In genomic region chr12:112922541-112922940, GRCm38 (mm10) we compare ENCODE assay signal across 23 mouse cellular contexts. TPM values are rescaled to one million over a fixed set of nuclear protein-coding genes. Genes with fewer than 3 reads are reported as not detected.
DNase-seq lines count a peak whose midpoint lies in the region; ATAC-seq lines count a peak whose summit lies in the region.
"Had no signal": no experiment of that assay in that cellular context is flagged by ENCODE, and none has a peak within 500 bp of the region (broad histone marks: within the 10 kb centered on the region; RNA-seq: fewer than 3 reads in every experiment).

No protein-coding gene starts in this region.

- H3K4me3 ChIP-seq in hindbrain, embryonic 10.5 days: no peak overlapping the region
- H3K4me3 ChIP-seq in hindbrain, embryonic 14.5 days (replicated peaks; ENCODE audit: low read length): no peak overlapping the region
- H3K4me3 ChIP-seq in forebrain, embryonic 13.5 days: no peak overlapping the region
- H3K4me3 ChIP-seq: embryonic facial prominence, embryonic 13.5 days; hindbrain, embryonic 15.5 days; liver, embryonic 12.5 days; lung, embryonic 15.5 days had no signal

- H3K4me2 ChIP-seq in hindbrain, embryonic 14.5 days (replicated peaks): no peak overlapping the region
- H3K4me2 ChIP-seq in forebrain, embryonic 13.5 days: no peak overlapping the region
- H3K4me2 ChIP-seq: embryonic facial prominence, embryonic 13.5 days; hindbrain, embryonic 15.5 days; liver, embryonic 12.5 days; lung, embryonic 15.5 days had no signal

- ATAC-seq in hindbrain, embryonic 14.5 days (ENCODE audit: low FRiP score): no peak
- ATAC-seq in forebrain, embryonic 13.5 days: peak; percentile 33; the same call in 1 of the 2 replicates
- ATAC-seq: CD4-positive, CD25-positive, alpha-beta regulatory T cell, adult 4 months; liver, embryonic 12.5 days had no signal

- H3K9me3 ChIP-seq in hindbrain, embryonic 10.5 days: no peaks in the 10 kb centered on the region
- no peaks in the 10 kb centered on the region for H3K9me3 ChIP-seq in hindbrain, embryonic 14.5 days (ENCODE audit: control insufficient read depth, low read length)
- no peaks in the 10 kb centered on the region for H3K9me3 ChIP-seq in forebrain, embryonic 13.5 days (replicated peaks)
- H3K9me3 ChIP-seq: embryonic facial prominence, embryonic 13.5 days; hindbrain, embryonic 15.5 days; liver, embryonic 12.5 days; lung, embryonic 15.5 days had no signal

- WGBS in hindbrain, embryonic 10.5 days: 10% methylated on average over 3 of the region's 3 CpGs
- WGBS in hindbrain, embryonic 14.5 days: 8% methylated on average over 3 of the region's 3 CpGs
- 29% methylated on average over 3 of the region's 3 CpGs for WGBS in forebrain, embryonic 13.5 days

- DNase-seq in hindbrain, embryonic 10.5 days (ENCODE audit: low spot score): peak; percentile 49
- no peak for DNase-seq in hindbrain, embryonic 14.5 days (ENCODE audit: low spot score)
- peak; percentile 54 for DNase-seq in embryo, embryonic 10.5 days (ENCODE audit: low spot score)
- peak; percentile 58 for DNase-seq in mesoderm, embryonic 11.5 days (ENCODE audit: low read depth, low spot score)
- DNase-seq in adrenal gland, postnatal 25 days: no peak
- no peak for DNase-seq in MN1 (ENCODE audit: low spot score)
- DNase-seq in testis, postnatal 10 days (ENCODE audit: low spot score): no peak
- DNase-seq: adrenal gland, postnatal 10 days; cerebellum, adult 9-11 months; gastrocnemius, postnatal 36 days; kidney, adult 18-20 months; kidney, postnatal 36 days; left cerebral cortex, postnatal 4 days; right cerebral cortex, adult 18-20 months; thymus, postnatal 4 days had no signal

- H3K9ac ChIP-seq in hindbrain, embryonic 14.5 days: no peak overlapping the region
- H3K9ac ChIP-seq in forebrain, embryonic 13.5 days: no peak overlapping the region
- H3K9ac ChIP-seq: hindbrain, embryonic 15.5 days; liver, embryonic 12.5 days; lung, embryonic 15.5 days had no signal

- peak overlapping the region; percentile 69 for H3K27ac ChIP-seq in hindbrain, embryonic 10.5 days
- no peak overlapping the region for H3K27ac ChIP-seq in hindbrain, embryonic 14.5 days
- peak overlapping the region; percentile 14; the same call in 1 of the 2 replicates for H3K27ac ChIP-seq in forebrain, embryonic 13.5 days
- H3K27ac ChIP-seq: embryonic facial prominence, embryonic 13.5 days; hindbrain, embryonic 15.5 days; liver, embryonic 12.5 days; lung, embryonic 15.5 days had no signal

- peaks cover 44% of the 10 kb centered on the region for H3K27me3 ChIP-seq in hindbrain, embryonic 10.5 days (ENCODE audit: insufficient read depth, poor library complexity, severe bottlenecking)
- H3K27me3 ChIP-seq in hindbrain, embryonic 14.5 days (ENCODE audit: control insufficient read depth, insufficient read depth, low read length): no peaks in the 10 kb centered on the region
- H3K27me3 ChIP-seq in forebrain, embryonic 13.5 days: peaks cover 17% of the 10 kb centered on the region
- H3K27me3 ChIP-seq: hindbrain, embryonic 15.5 days had no signal

- peaks cover 79% of the 10 kb centered on the region for H3K4me1 ChIP-seq in hindbrain, embryonic 10.5 days (replicated peaks)
- H3K4me1 ChIP-seq in hindbrain, embryonic 14.5 days (replicated peaks; ENCODE audit: control insufficient read depth, insufficient read depth, low read length): peaks cover 14% of the 10 kb centered on the region
- peaks cover 22% of the 10 kb centered on the region for H3K4me1 ChIP-seq in forebrain, embryonic 13.5 days
- H3K4me1 ChIP-seq: liver, embryonic 12.5 days had no signal

- peaks cover 11% of the 10 kb centered on the region for H3K36me3 ChIP-seq in hindbrain, embryonic 10.5 days
- peaks cover 11% of the 10 kb centered on the region for H3K36me3 ChIP-seq in hindbrain, embryonic 14.5 days (replicated peaks; ENCODE audit: control insufficient read depth, insufficient read depth)
- no peaks in the 10 kb centered on the region for H3K36me3 ChIP-seq in forebrain, embryonic 13.5 days (ENCODE audit: poor library complexity, severe bottlenecking)
- H3K36me3 ChIP-seq: liver, embryonic 12.5 days; lung, embryonic 15.5 days had no signal

RNA-seq across cellular contexts. Expression of gene Jag2, which starts 7.0 kb away (rescaled TPM):
- 4.7 and 4.8 TPM in 2 replicates for polyA plus RNA-seq in hindbrain, embryonic 10.5 days (2016; fragmentation: Nextera tagmentation; extraction: Ambion mirVana)
- 12.5 and 16.1 TPM in 2 replicates for polyA plus RNA-seq in hindbrain, embryonic 14.5 days (2014; fragmentation: Nextera tagmentation; extraction: Ambion mirVana)
- 4.1 TPM in 2 replicates for polyA plus RNA-seq in forebrain, embryonic 13.5 days (2015; fragmentation: Nextera tagmentation; extraction: Ambion mirVana)
- 7.6 and 8.4 TPM in 2 replicates for total RNA-seq in adrenal gland, postnatal 25 days (2021)

RNA-seq across cellular contexts. Expression of gene Nudt14, which starts 19.4 kb away (rescaled TPM):
- polyA plus RNA-seq in hindbrain, embryonic 10.5 days (2016; fragmentation: Nextera tagmentation; extraction: Ambion mirVana): 79.5 and 83.0 TPM in 2 replicates
- polyA plus RNA-seq in hindbrain, embryonic 14.5 days (2014; fragmentation: Nextera tagmentation; extraction: Ambion mirVana): 60.9 and 70.1 TPM in 2 replicates
- polyA plus RNA-seq in forebrain, embryonic 13.5 days (2015; fragmentation: Nextera tagmentation; extraction: Ambion mirVana): 57.1 and 61.2 TPM in 2 replicates
- total RNA-seq in adrenal gland, postnatal 25 days (2021): 26.6 and 40.7 TPM in 2 replicates

RNA-seq across cellular contexts. Expression of gene Btbd6, which starts 53.7 kb away (rescaled TPM):
- polyA plus RNA-seq in hindbrain, embryonic 10.5 days (2016; fragmentation: Nextera tagmentation; extraction: Ambion mirVana): 22.8 and 27.2 TPM in 2 replicates
- 52.2 and 52.8 TPM in 2 replicates for polyA plus RNA-seq in hindbrain, embryonic 14.5 days (2014; fragmentation: Nextera tagmentation; extraction: Ambion mirVana)
- polyA plus RNA-seq in forebrain, embryonic 13.5 days (2015; fragmentation: Nextera tagmentation; extraction: Ambion mirVana): 30.3 and 32.7 TPM in 2 replicates
- total RNA-seq in adrenal gland, postnatal 25 days (2021): 21.7 and 26.8 TPM in 2 replicates

RNA-seq across cellular contexts. Expression of gene Gpr132, which starts 54.5 kb away (rescaled TPM):
- 0.06 and 0.08 TPM in 2 replicates for polyA plus RNA-seq in hindbrain, embryonic 10.5 days (2016; fragmentation: Nextera tagmentation; extraction: Ambion mirVana)
- polyA plus RNA-seq in hindbrain, embryonic 14.5 days (2014; fragmentation: Nextera tagmentation; extraction: Ambion mirVana): not detected in 2 replicates
- polyA plus RNA-seq in forebrain, embryonic 13.5 days (2015; fragmentation: Nextera tagmentation; extraction: Ambion mirVana): not detected in 2 replicates
- total RNA-seq in adrenal gland, postnatal 25 days (2021): 0.12 TPM in 1 of 2 replicates, not detected in the other
- total RNA-seq: layer of hippocampus, postnatal 10 days; left cerebral cortex, postnatal 4 days had no signal
- polyA plus RNA-seq: embryonic facial prominence, embryonic 13.5 days; hindbrain, embryonic 15.5 days; neural tube, embryonic 14.5 days had no signal

Comparison
In these comparisons a context has a peak if more than half of its experiments do, and no peak if none do; other contexts are left out.
1. DNase-seq: peak in hindbrain, embryonic 10.5 days (single experiment), embryo, embryonic 10.5 days (single experiment) and mesoderm, embryonic 11.5 days (single experiment); none in hindbrain, embryonic 14.5 days (single experiment), adrenal gland, postnatal 25 days (single experiment), MN1 (single experiment) and testis, postnatal 10 days (single experiment).